8 mouse cellular contexts compared by ENCODE assay signal in the genomic region with DNA sequence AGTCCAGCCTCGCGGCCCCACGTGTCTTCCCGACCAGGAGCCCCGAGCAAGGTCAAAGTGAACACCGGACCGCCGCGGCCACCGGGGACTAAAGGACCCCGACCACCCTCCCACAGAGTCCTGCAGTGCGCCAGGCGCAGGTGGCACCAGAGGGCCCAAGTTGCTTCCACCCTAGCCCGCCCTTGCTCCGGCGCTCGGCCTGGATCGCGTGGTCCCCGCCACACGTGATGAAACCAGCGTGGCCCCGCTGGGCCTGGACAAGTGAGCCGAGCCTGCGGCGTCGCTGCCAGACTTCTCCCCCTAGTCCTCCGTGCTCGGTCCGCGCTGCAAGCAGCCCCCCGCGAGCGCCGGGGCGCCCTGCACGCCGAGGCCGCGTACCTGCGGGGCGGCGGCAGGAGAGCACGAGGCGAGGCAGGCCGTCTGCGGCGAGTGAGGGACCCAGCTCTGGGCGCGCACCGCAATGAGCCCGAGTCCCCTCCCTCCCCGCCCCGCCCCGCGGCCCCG. TPM values are rescaled to one million over a fixed set of nuclear protein-coding genes. Genes with fewer than 3 reads are reported as not detected.
DNase-seq lines count a peak whose midpoint lies in the region; ATAC-seq and TF ChIP-seq lines count a peak whose summit lies in the region.

No protein-coding gene starts in this region.

- peak; percentile 85 for DNase-seq in adrenal gland, postnatal 14 days
- DNase-seq in adrenal gland, postnatal 10 days = no peak
- no peak for DNase-seq in spleen, adult 2 months (ENCODE audit: low read depth in 1 of 2, low spot score in 2 of 2)
- DNase-seq in spleen, adult 12 weeks (ENCODE audit: low spot score) = no peak
- DNase-seq in gastrocnemius, adult 8-10 months (ENCODE audit: low spot score in 2 of 2) = peak; percentile 54 to 71
- no peak for DNase-seq in midbrain, embryonic 10.5 days (ENCODE audit: low spot score)
- no peak for DNase-seq in spleen, postnatal 10 days (ENCODE audit: low spot score in 2 of 2)

- no peak for TF ChIP-seq CTCF in spleen, adult 2 months (IDR thresholded peaks at IDR 0.05; ENCODE audit: extremely low read depth, insufficient read depth, insufficient read length, insufficient replicate concordance)
- TF ChIP-seq CTCF in intestine, postnatal 0 days (IDR thresholded peaks at IDR 0.05; ENCODE audit: low read depth) = peak; percentile 18

- under 1% methylated on average over 54 of the region's 57 CpGs for WGBS in spleen, adult 2 months
- under 1% methylated on average over 52 of the region's 57 CpGs for whole genome bisulfite sequencing in intestine, postnatal 0 days
- under 1% methylated on average over 40 of the region's 57 CpGs for WGBS in midbrain, embryonic 10.5 days

- H3K27ac ChIP-seq in spleen, adult 2 months (ENCODE audit: insufficient read depth, low read length) = peak overlapping the region; percentile 91
- H3K27ac ChIP-seq in intestine, postnatal 0 days (ENCODE audit: low read depth, low read length) = peak overlapping the region; percentile 95
- peak overlapping the region; percentile 99 for H3K27ac ChIP-seq in midbrain, embryonic 10.5 days (replicated peaks)

- H3K36me3 ChIP-seq in spleen, adult 2 months (ENCODE audit: control insufficient read depth, insufficient read depth, low read length) = peaks cover 19% of the 10 kb centered on the region
- H3K36me3 ChIP-seq in intestine, postnatal 0 days (ENCODE audit: control insufficient read depth, insufficient read depth) = peaks cover 34% of the 10 kb centered on the region
- H3K36me3 ChIP-seq in midbrain, embryonic 10.5 days = peaks cover 68% of the 10 kb centered on the region

- H3K4me1 ChIP-seq in spleen, adult 2 months (ENCODE audit: control insufficient read depth, insufficient read depth, insufficient read length) = peaks cover 2% of the 10 kb centered on the region
- peaks cover 5% of the 10 kb centered on the region for H3K4me1 ChIP-seq in intestine, postnatal 0 days (replicated peaks; ENCODE audit: control insufficient read depth, insufficient read depth, low read length)
- H3K4me1 ChIP-seq in midbrain, embryonic 10.5 days = peaks cover 51% of the 10 kb centered on the region

- H3K9ac ChIP-seq in intestine, postnatal 0 days (ENCODE audit: low read depth, low read length) = peak overlapping the region; percentile 92

- peak; percentile 41 for ATAC-seq in intestine, postnatal 0 days

- H3K4me2 ChIP-seq in intestine, postnatal 0 days (replicated peaks; ENCODE audit: low read depth) = peak overlapping the region; percentile 69

- no peaks in the 10 kb centered on the region for H3K9me3 ChIP-seq in intestine, postnatal 0 days (ENCODE audit: control insufficient read depth)
- peaks cover 3% of the 10 kb centered on the region; the same call in 1 of the 2 replicates for H3K9me3 ChIP-seq in midbrain, embryonic 10.5 days (replicated peaks)

- TF ChIP-seq POLR2A in spleen, adult 2 months (IDR thresholded peaks at IDR 0.05; ENCODE audit: low read depth, low read length) = peak; percentile 69

- no peaks in the 10 kb centered on the region for H3K27me3 ChIP-seq in spleen, adult 2 months (ENCODE audit: control insufficient read depth, insufficient read depth, low read length)
- H3K27me3 ChIP-seq in intestine, postnatal 0 days (replicated peaks; ENCODE audit: control insufficient read depth, insufficient read depth, low read length) = no peaks in the 10 kb centered on the region
- no peaks in the 10 kb centered on the region for H3K27me3 ChIP-seq in midbrain, embryonic 10.5 days (ENCODE audit: low read depth, poor library complexity, severe bottlenecking)

- peak overlapping the region; percentile 89 for H3K4me3 ChIP-seq in spleen, adult 2 months (ENCODE audit: extremely low read depth, insufficient read depth, insufficient read length)
- peak overlapping the region; percentile 92 for H3K4me3 ChIP-seq in intestine, postnatal 0 days (ENCODE audit: low read depth, low read length)
- H3K4me3 ChIP-seq in midbrain, embryonic 10.5 days = peak overlapping the region; percentile 93

RNA-seq across cellular contexts. Expression of a gene that starts 0.5 kb away (rescaled TPM):
- 556 and 584 TPM in 2 replicates for total RNA-seq in adrenal gland, postnatal 14 days (2021)
- total RNA-seq in adrenal gland, postnatal 10 days (2021) = 100 to 1,000 TPM; 366 to 527 TPM
- polyA plus RNA-seq in spleen, adult 2 months (2012; rRNA removed) = 11.1 and 14.1 TPM in 2 replicates
- total RNA-seq in gastrocnemius, adult 8-10 months (2022) = 100 to 1,000 TPM in 2 of 4 experiments, 10 to 100 TPM in 2; 83.2 to 102 (median 92.9) TPM
- 395 and 427 TPM in 2 replicates for polyA plus RNA-seq in intestine, postnatal 0 days (2015; fragmentation: Nextera tagmentation; extraction: Ambion mirVana)
- 477 and 642 TPM in 2 replicates for polyA plus RNA-seq in midbrain, embryonic 10.5 days (2016; fragmentation: Nextera tagmentation; extraction: Ambion mirVana)

RNA-seq across cellular contexts. Expression of a gene that starts 0.6 kb away (rescaled TPM):
- 1,112 and 1,123 TPM in 2 replicates for total RNA-seq in adrenal gland, postnatal 14 days (2021)
- total RNA-seq in adrenal gland, postnatal 10 days (2021) = 100 to 1,000 TPM; 724 to 915 TPM
- 9.2 and 9.4 TPM in 2 replicates for polyA plus RNA-seq in spleen, adult 2 months (2012; rRNA removed)
- 100 to 1,000 TPM; 158 to 189 (median 168) TPM for total RNA-seq in gastrocnemius, adult 8-10 months (2022)
- polyA plus RNA-seq in intestine, postnatal 0 days (2015; fragmentation: Nextera tagmentation; extraction: Ambion mirVana) = 163 and 164 TPM in 2 replicates
- polyA plus RNA-seq in midbrain, embryonic 10.5 days (2016; fragmentation: Nextera tagmentation; extraction: Ambion mirVana) = 480 and 571 TPM in 2 replicates

RNA-seq across cellular contexts. Expression of a gene that starts 34.9 kb away (rescaled TPM):
- total RNA-seq in adrenal gland, postnatal 14 days (2021) = 63.1 and 105 TPM in 2 replicates
- total RNA-seq in adrenal gland, postnatal 10 days (2021) = 10 to 100 TPM; 35.7 to 82.2 TPM
- 3.1 and 3.3 TPM in 2 replicates for polyA plus RNA-seq in spleen, adult 2 months (2012; rRNA removed)
- total RNA-seq in gastrocnemius, adult 8-10 months (2022) = 10 to 100 TPM; 13.4 to 22.4 (median 19.9) TPM
- polyA plus RNA-seq in intestine, postnatal 0 days (2015; fragmentation: Nextera tagmentation; extraction: Ambion mirVana) = 25.8 and 29.7 TPM in 2 replicates
- polyA plus RNA-seq in midbrain, embryonic 10.5 days (2016; fragmentation: Nextera tagmentation; extraction: Ambion mirVana) = 24.1 and 27.1 TPM in 2 replicates

RNA-seq across cellular contexts. Expression of a gene that starts 43.6 kb away (rescaled TPM):
- total RNA-seq in adrenal gland, postnatal 14 days (2021) = 294 and 307 TPM in 2 replicates
- total RNA-seq in adrenal gland, postnatal 10 days (2021) = 100 to 1,000 TPM; 132 to 252 TPM
- 3.5 and 3.9 TPM in 2 replicates for polyA plus RNA-seq in spleen, adult 2 months (2012; rRNA removed)
- 10 to 100 TPM; 33.1 to 39.3 (median 37.1) TPM for total RNA-seq in gastrocnemius, adult 8-10 months (2022)
- polyA plus RNA-seq in intestine, postnatal 0 days (2015; fragmentation: Nextera tagmentation; extraction: Ambion mirVana) = 87.1 and 95.3 TPM in 2 replicates
- polyA plus RNA-seq in midbrain, embryonic 10.5 days (2016; fragmentation: Nextera tagmentation; extraction: Ambion mirVana) = 129 and 135 TPM in 2 replicates

Comparison
In these comparisons a context has a peak if more than half of its experiments do, and no peak if none do; other contexts are left out.
1. DNase-seq: peak in adrenal gland, postnatal 14 days (single experiment) and gastrocnemius, adult 8-10 months (2 of 2); none in adrenal gland, postnatal 10 days (single experiment), spleen, adult 2 months (0 of 2), spleen, adult 12 weeks (single experiment), midbrain, embryonic 10.5 days (single experiment) and spleen, postnatal 10 days (0 of 2).
2. Peak in every context shown above with its lines, with median percentiles within 50 percentile points of each other: H3K27ac ChIP-seq and H3K4me3 ChIP-seq.